Comparison of ENCODE assay signal across 8 mouse cellular contexts in genomic region chr16:38092598-38092997, GRCm38 (mm10). TPM values are rescaled to one million over a fixed set of nuclear protein-coding genes. Genes with fewer than 3 reads are reported as not detected.
DNase-seq lines count a peak whose midpoint lies in the region; ATAC-seq and TF ChIP-seq lines count a peak whose summit lies in the region.

No protein-coding gene starts in this region.

- H3K4me1 ChIP-seq in lung, embryonic 14.5 days (ENCODE audit: insufficient read depth): peaks cover 6% of the 10 kb centered on the region; the same call in 1 of the 2 replicates
- peaks cover 34% of the 10 kb centered on the region for H3K4me1 ChIP-seq in forebrain, embryonic 10.5 days
- H3K4me1 ChIP-seq in neural tube, embryonic 11.5 days (ENCODE audit: control insufficient read depth, insufficient read depth, low read length): peaks cover 11% of the 10 kb centered on the region

- no peaks in the 10 kb centered on the region for H3K9me3 ChIP-seq in lung, embryonic 14.5 days (ENCODE audit: low read depth, low read length)
- no peaks in the 10 kb centered on the region for H3K9me3 ChIP-seq in forebrain, embryonic 10.5 days
- no peaks in the 10 kb centered on the region for H3K9me3 ChIP-seq in neural tube, embryonic 11.5 days (ENCODE audit: control insufficient read depth, low read length)

- peak overlapping the region; percentile 56 for H3K9ac ChIP-seq in lung, embryonic 14.5 days
- peak overlapping the region; percentile 64 for H3K9ac ChIP-seq in neural tube, embryonic 11.5 days (ENCODE audit: low read length)

- WGBS in lung, embryonic 14.5 days: 4% methylated on average over 4 of the region's 4 CpGs
- WGBS in forebrain, embryonic 10.5 days: 15% methylated on average over 4 of the region's 4 CpGs
- WGBS in neural tube, embryonic 11.5 days: 3% methylated on average over 4 of the region's 4 CpGs

- no peak for TF ChIP-seq CTCF in lung, embryonic 14.5 days (IDR thresholded peaks at IDR 0.05; ENCODE audit: low read depth)

- H3K4me3 ChIP-seq in lung, embryonic 14.5 days (ENCODE audit: low read depth, low read length): peak overlapping the region; percentile 96
- H3K4me3 ChIP-seq in forebrain, embryonic 10.5 days: peak overlapping the region; percentile 98
- peak overlapping the region; percentile 97 for H3K4me3 ChIP-seq in neural tube, embryonic 11.5 days (ENCODE audit: low read depth, low read length)

- H3K27ac ChIP-seq in lung, embryonic 14.5 days (ENCODE audit: low read depth): peak overlapping the region; percentile 58
- H3K27ac ChIP-seq in forebrain, embryonic 10.5 days: peak overlapping the region; percentile 65
- H3K27ac ChIP-seq in neural tube, embryonic 11.5 days (ENCODE audit: low read depth, low read length): no peak overlapping the region

- H3K27me3 ChIP-seq in lung, embryonic 14.5 days (ENCODE audit: insufficient read depth, low read length): no peaks in the 10 kb centered on the region
- H3K27me3 ChIP-seq in forebrain, embryonic 10.5 days (ENCODE audit: poor library complexity, severe bottlenecking): no peaks in the 10 kb centered on the region
- no peaks in the 10 kb centered on the region for H3K27me3 ChIP-seq in neural tube, embryonic 11.5 days (ENCODE audit: control insufficient read depth, insufficient read depth, low read length)

- peak; percentile 24 for DNase-seq in lung, embryonic 14.5 days
- DNase-seq in lung, postnatal 14 days: no peak
- DNase-seq in forebrain, embryonic 10.5 days (ENCODE audit: extremely low spot score, low spot score): no peak
- peak; percentile 16 for DNase-seq in kidney, postnatal 14 days
- peak; percentile 18 for DNase-seq in neural tube, embryonic 11.5 days (ENCODE audit: low spot score)
- DNase-seq in urinary bladder, postnatal 25 days (ENCODE audit: low spot score): no peak
- DNase-seq in adrenal gland, postnatal 14 days: no peak

- peaks cover 15% of the 10 kb centered on the region; the same call in 1 of the 2 replicates for H3K36me3 ChIP-seq in lung, embryonic 14.5 days (ENCODE audit: insufficient read depth)
- peaks cover 29% of the 10 kb centered on the region for H3K36me3 ChIP-seq in forebrain, embryonic 10.5 days (replicated peaks)
- H3K36me3 ChIP-seq in neural tube, embryonic 11.5 days (ENCODE audit: control insufficient read depth, insufficient read depth, low read length): no peaks in the 10 kb centered on the region

- ATAC-seq in lung, embryonic 14.5 days (ENCODE audit: insufficient read depth): no peak
- ATAC-seq in neural tube, embryonic 11.5 days (ENCODE audit: insufficient read depth, low FRiP score, low TSS enrichment): no peak
- ATAC-seq in frontal cortex, adult (ENCODE audit: low TSS enrichment): no peak

- H3K4me2 ChIP-seq in lung, embryonic 14.5 days: peak overlapping the region; percentile 82
- H3K4me2 ChIP-seq in neural tube, embryonic 11.5 days (ENCODE audit: low read depth): peak overlapping the region; percentile 89

RNA-seq across cellular contexts. Expression of gene Gsk3b, which starts 3.8 kb away (rescaled TPM):
- polyA plus RNA-seq in lung, embryonic 14.5 days (2014; fragmentation: Nextera tagmentation; extraction: Ambion mirVana): 62.6 and 63.0 TPM in 2 replicates
- 64.3 and 65.8 TPM in 2 replicates for polyA plus RNA-seq in forebrain, embryonic 10.5 days (2016; fragmentation: Nextera tagmentation; extraction: Ambion mirVana)
- 119 TPM in 2 replicates for polyA plus RNA-seq in neural tube, embryonic 11.5 days (2014; fragmentation: Nextera tagmentation; extraction: Ambion mirVana)
- 62.3 and 64.9 TPM in 2 replicates for total RNA-seq in adrenal gland, postnatal 14 days (2021)

Comparison
In these comparisons a context has a peak if more than half of its experiments do, and no peak if none do; other contexts are left out.
1. DNase-seq: peak in lung, embryonic 14.5 days (single experiment), kidney, postnatal 14 days (single experiment) and neural tube, embryonic 11.5 days (single experiment); none in lung, postnatal 14 days (single experiment), forebrain, embryonic 10.5 days (single experiment), urinary bladder, postnatal 25 days (single experiment) and adrenal gland, postnatal 14 days (single experiment).
2. Peak in every context shown above with its lines, with median percentiles within 50 percentile points of each other: H3K4me3 ChIP-seq.